Mouse (Mus musculus): ENCODE measurements at regions not wholly inside any gene's neighbourhood (a gene's known extent, or its start where the extent isn't known, plus 50 kb on each side); places are given as distances from the start of the nearest gene placed in this dataset.

DNA sequence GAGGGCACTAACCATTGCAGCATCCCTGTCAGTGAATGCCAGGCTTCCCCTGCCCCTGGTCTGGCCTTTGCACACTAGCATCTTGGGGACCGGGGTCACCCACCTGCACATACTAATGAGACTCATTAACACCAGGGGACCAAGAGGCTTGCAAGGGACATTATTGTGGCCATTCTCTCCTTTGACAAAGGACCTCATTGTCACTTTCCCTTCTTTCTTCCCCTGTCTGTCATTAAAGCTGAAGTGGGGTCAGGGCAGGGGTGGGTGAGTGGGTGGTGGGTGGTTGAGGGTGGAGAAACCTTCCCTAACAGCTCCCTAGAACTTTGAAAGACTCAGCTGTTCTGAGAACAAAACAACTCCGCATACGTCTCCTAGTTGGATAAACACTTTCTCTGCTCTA is 356.4 kb upstream of the Id2 start:
- no peak for DNase-seq (ENCODE audit: low spot score)

DNA sequence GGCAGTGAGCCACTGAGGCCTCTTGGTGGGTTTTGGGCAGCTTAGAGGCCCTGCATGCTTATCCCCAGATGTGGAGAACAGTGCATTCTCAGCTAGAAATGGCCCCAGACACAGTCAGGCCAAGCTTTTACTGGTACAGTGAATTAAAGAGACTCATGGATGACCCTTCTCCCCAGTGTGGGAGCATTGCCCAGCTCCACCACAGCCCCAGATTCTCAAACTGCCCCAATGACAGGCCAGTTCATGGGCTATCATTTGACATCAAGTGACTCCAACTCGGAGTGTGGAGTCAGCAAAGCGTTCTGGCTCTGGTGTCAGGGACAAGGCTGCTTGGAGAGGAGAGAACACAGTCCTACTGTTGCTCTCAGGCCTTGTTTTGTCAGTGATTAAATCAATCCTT is 354.2 kb upstream of the Id2 start:
- no peak for DNase-seq (ENCODE audit: low spot score)

DNA sequence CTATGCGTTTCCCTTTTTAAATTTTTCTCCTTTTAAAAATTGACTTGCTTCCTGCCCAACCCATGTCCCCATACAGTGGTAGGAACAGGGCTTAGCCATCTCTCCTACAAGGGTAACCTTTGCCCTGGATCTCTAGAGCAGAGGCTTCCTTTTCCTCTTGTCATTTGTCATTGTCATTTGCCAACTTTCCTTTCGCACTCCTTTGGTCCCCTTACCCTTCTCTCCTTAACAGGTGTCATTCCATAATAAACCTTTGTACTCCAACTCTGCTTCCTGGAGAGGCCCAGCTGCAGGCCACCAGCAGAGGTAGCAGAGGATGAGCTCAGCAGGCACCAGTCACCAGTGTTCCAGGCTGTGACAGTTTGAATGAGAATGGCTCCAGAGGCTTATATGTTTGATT is 347.4 kb upstream of the Id2 start:
- no peak for DNase-seq (ENCODE audit: low spot score)

DNA sequence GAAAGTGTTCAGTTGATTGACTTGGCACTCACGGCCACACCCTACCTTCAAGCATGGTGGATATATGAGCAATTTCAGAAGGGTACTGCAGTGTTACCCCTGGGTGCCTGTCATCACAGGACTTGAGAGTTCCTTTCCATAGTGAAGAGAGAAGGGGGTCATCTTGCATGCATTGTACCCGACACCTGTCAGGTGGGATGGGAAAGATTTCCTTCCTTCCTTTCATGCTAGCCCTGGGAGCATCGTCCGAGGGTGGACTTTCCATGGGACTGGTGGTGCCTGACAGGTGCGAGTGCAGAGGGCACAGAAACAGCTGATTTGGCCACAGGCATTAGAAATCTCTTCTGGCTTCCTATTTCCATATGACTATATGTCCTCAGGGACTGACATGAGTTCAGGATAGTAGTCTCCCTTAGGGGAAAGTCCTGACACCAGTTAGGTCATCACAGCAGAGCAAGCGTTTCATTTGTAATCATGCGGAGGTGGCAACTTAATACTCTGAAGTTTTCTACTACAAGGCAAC is 342.1 kb upstream of the Id2 start:
- no peak for DNase-seq (ENCODE audit: low spot score)

DNA sequence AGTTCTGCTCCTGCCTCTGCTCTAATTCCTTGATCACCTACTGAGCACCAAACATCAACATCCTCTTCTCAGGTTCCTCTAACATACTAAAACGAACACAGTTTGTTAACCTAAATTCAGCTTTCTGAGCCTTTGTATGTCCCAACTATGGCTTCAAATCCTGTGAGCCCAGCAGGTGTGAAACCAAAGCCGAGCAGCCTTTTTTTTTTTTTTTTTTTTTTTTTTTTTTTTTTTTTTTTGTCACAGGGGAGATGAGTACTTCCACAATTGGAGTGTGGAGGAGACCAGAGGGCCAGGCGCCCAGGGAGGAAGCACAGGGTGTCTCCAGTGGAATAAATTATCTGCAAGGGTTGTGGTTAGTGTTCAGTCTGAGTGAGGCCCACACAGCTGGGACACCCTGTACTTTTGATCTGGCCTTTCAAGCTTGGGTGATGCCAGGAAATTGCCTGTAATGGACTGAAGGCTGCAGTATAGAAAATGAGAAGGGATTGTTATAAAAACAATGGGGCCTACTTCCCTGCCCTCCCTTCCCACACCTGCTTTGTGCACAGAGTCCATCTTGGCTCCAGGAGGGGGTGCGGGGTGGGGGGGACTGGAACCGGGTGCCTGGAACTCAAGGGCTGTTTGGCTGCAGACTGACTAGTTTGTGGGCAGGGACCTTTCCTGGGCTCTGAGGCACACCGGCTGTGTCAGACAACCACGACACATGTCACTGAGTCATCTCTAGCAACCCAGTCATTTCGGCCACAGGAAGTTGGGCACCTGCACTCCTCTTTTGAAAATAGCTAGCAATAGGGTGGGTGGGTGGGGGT is 341.5 kb upstream of the Id2 start:
- DNase-seq (ENCODE audit: low spot score), result no peak

DNA sequence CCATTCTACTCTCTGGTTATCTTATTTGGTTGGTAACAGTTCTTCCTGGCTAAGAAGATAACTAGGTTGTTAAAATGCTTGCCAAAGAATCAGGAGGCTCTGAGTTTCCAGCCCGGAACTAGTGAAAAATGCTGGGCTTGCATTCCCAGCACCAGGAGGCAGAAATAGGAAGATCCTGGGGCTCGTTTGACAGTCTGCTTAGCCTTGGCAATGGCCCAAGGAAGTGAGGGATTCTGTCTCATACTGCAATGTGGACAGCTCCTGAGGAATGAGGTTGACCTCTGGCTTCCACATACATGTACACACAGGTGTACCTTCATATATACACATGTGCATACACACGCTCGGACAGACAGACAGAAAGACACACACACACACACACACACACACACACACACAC is 340.6 kb upstream of the Id2 start:
- no peak for DNase-seq (ENCODE audit: low spot score)

DNA sequence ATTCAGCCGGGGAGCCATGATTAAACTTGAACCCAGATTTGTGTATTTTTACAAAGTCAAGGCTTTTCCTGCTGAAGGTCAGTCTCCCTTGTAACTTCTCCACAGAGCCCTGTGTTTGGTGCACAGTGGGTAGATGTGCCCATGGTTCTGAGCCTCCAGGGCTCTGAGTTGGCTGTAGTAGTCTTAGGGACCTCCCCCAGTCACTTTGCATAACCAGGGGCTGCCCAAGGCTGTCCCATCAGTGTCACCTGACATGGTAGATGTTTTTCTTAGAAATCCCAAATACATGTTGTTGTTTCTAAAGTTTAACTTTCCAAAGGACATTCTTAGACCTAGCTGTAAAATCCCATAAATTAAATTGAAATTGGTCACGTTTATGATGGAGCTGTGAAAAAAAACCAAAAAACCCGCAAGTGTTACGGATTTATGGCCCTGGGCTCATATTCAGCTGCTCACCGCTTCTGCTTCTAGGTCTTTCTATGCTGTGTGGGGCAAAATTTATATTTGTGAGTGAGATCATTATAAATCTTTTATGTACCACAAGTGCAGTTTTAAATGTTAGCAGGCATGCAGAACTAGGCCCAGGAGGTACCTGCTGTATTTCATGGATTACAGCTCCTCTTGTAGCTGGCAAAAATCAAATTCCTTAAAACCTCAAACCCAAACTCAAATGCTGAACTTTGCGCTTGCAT is 339.4 kb upstream of the Id2 start:
- no peak for DNase-seq (ENCODE audit: low spot score)

DNA sequence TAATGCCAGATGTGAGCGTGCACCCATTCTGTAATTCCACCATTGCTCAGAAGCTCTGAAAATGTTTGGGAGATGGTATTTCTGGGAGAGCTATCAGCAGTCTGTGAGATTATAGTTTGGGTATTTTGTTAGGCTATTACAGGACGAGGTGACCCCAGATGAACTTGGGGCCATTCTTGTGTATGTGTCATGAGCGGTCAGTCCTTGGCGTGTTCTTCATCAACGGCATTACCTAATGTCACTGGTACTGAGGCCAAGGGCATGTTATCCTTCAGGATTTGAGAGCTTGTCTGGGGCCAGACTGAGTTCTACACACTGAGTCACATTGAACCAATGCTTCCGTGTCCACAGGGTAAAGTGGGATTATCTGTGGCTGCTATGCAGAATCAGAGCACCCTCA is 335.9 kb upstream of the Id2 start:
- DNase-seq (ENCODE audit: low spot score), result no peak

DNA sequence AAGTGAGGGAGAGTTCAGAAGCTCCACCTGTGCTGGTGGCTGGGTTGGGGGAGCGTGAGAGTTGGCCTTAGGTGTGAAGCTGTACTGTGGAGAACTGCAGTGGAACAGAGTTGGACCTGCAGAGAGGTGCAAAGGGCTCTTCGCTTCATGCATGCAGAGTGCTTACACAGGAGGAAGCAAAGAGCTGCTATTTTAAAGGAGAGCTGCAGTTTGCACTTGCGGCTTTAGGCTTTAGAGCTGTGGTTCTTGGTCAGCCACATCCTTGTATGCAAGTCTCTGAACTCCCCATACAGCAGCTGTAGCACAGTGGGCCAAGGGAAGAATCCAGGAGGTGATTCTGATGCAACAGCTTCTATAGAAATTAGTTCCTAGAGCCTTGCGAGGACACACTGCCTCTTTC is 334.0 kb upstream of the Id2 start:
- DNase-seq (ENCODE audit: low spot score), result no peak

DNA sequence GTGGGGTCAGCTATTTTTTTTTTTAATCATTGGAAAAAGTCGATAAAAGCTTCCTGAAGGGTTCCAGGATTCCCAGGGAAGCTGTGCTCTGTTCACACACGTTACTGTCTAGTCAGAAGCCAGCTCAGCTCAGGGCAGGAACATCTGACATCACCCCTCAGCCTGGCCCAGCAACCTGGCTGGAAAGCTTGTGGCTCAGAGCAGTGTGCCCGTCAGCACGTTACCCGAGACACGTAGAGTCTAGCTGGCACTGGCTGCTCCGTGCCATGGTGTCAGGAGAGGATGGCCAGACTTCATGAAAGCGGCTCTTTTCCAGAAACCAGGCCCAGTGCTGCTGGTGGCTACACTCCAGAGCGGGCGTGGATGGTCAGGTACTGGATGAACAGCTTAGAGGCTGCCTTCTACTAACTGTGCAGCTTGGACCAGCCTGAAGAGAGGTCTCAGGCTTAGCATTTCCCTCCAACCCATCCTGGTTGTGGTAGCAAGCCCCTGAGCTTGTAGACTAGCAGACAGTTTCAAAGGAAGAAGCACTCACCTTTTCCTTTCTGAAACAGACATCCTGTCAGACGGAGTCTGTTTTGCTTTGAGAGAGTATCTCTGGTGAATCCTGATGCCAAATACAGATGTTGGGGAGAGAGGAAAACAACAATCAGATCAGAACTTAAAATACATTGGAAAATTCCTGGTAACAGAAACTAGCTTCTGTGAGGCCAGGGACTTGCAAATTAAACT is 331.1 kb upstream of the Id2 start:
- no peak for DNase-seq (ENCODE audit: low spot score)

DNA sequence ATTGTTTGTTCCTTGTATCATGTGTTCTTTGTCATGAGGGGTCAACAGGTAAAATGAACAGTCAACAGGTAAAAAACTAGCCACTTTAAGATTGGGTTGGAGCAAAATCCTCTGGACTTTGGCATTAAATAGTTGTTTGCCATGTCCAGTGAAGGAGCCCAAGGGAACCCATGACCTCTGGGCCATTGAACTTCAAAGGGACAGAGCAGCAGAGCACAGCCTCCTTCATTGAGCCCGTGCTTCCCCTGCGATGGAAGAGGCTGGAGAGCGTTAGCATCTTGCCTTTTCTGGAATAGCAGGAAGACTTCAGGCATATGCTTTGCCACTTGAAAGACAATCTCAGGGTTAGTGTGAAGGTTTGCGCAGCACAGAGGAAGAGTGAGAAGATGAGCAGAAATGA is 320.4 kb upstream of the Id2 start:
- no peak for DNase-seq (ENCODE audit: low spot score)

DNA sequence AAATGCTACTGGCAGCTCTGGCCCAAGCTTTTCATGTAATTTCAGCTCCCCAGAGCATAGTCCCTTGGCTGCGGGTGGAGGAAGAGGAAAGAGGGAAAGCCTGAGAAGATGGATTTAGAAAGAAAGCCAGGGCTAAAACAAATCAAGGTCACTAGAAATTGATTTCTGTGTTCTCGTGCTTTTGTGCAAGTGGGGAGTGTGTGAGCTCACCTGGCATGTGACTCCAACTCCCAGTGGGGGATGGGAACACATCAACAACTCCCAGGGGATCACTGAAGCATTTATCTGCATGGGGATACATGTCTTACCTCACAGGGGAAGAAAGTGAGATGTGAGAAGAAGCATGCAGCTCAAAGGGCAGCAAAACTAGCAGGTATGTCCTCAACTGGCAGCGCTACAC is 319.6 kb upstream of the Id2 start:
- DNase-seq (ENCODE audit: low spot score), result no peak

DNA sequence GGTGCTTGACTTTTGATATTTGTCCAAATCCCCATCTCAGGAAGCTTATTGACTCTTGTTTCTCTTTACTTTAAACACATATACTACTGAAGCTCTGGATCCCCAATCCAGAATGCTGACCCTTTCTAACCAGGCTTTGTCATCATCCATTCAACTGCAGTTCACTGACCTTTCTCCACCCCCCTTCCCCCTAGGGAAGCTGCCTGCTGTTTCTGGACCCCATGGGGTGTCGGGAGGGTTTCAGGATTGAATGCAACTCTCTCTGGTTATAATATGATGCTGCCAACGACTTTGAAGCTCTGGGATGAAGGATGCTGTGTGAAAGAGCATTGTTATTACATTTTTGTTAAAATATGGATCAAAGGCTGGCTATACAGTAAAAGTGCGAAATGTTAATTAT is 318.7 kb upstream of the Id2 start:
- DNase-seq (ENCODE audit: low spot score), result no peak

DNA sequence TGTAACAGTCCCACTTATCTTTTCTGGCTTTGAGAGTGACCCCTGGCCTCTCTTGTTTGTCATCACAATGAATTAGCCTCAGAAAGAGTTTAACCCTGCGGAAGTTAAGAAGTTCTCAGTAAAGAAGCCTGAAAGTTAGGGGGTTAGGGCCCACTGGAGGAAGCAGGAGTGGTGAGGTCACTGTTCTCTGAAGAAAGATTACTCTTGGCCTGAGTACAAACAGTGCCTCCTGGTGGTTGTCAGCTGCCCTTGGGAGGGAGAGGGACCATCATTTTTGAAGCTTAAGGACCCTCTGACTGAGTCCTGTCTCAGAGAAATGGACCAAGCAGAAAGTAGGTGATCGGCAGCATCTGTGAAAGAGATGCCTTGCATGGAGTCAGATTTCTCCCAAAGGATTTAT is 318.3 kb upstream of the Id2 start:
- peak; percentile 28 for DNase-seq (ENCODE audit: low spot score)

DNA sequence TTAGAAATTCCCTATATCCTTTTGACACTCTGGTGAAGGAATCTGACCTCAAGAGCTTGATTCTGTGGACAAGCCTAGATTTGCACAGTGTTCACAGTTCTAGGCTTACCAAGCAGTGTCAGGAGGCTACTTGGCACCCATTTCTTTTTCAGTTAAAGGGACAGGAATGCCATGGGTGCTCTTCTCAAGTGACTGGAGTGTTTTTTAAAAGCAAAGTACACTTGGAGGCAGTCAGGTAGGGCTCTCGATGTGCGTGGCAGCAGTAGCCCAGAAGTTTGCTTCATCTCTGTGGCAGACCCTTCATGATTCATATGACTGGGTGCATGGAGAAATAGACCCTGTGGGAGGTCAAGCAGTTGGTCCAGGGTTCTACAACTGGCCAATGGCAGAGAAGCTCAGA is 310.4 kb upstream of the Id2 start:
- DNase-seq (ENCODE audit: low spot score), result no peak

DNA sequence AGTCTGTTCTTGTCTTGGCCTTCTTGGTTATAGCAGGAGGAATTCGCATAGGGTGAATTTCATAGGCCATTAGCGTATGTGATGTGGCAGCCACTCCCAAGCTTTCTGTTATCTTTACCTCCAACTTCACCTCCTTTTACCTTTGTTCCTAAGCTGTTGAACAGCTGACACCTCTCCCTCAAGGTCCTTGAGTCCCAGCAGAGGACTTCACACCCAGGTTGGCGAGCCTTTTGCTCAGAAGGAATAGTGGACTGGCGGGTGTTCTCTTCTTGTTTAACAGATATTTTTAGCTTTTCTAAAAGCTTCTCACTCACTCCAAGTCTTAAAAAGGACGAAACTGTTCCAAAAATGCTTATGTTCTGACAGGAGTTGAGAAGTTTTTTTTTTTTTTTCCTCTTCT is 303.4 kb upstream of the Id2 start:
- no peak for DNase-seq (ENCODE audit: low spot score)

DNA sequence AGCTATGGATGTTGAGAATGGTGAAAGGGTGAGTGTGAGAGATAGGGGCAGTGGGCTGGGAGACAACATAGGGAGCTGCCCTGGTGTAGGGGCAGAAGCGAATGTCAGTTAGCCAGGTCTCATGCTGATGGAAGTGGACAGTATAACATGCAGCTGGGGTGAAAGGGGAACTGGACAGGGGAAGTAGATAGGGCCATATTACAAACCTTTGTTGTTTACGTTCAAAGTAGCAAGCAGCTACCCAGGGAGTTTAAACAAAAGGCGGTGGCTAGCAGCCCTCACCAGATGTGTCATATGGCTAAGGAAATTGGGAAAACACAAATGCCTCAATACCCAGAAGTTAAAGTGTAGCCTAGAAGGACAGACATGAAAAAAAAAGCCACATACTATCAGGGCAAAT is 301.8 kb upstream of the Id2 start:
- DNase-seq (ENCODE audit: low spot score), result no peak

DNA sequence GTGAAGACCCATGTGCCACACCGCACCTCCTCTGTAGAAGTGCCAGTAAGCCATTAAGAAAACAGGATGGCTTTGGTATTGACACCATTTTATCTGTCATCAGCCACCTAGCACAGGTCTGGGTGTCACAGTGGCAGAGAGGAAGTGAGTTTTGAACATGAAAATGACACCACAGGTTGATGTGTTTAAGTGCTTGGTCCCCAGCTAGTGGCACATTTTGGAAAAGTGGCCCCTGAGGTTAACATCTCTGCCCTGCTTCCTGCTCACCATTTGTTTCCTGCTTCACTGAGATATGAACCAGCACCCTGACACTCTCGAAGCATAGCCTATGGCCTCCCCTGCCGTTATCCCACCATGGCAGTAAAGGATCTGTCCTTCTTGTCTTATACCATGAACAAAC is 297.4 kb upstream of the Id2 start:
- DNase-seq (ENCODE audit: low spot score), result no peak

DNA sequence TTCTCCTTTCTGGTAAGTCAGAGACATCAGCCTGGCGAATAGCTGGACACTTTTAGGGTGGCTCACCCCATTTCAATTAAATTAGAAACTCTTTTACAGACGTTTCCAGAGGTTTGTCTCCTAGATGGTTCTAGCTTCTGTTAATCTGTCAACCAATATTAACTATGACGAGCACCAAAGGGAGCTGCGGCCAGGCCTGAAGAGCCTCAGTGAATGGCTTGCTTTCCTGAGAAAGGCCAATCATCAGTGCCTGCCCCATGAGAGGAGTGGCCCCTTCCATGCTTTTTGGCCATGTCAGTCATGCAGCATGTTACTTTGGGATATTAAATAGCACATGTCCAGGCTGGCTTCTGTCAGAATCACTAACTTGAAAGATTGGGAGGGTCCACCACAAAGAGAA is 296.6 kb upstream of the Id2 start:
- DNase-seq (ENCODE audit: low spot score), result no peak

DNA sequence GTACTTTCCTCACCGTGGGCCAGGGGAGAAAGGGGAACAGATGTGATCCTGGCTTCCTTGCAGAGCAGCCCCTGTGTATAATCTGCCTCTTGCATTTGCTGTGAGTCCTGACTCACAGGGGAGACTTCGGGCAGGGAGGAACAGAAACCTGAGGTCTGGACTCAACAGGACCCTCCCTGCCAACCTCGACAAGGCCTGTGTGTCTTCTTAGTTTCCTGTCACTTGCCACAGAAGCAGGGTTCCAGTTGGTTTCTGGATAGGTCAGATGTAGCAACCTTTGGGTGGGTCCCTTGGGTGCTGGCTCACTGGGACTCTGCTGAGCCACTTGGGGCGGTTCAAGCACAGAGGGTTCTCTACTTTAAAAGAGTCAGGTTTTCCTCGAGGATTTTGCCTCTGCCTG is 292.3 kb upstream of the Id2 start:
- DNase-seq (ENCODE audit: low spot score), result no peak

DNA sequence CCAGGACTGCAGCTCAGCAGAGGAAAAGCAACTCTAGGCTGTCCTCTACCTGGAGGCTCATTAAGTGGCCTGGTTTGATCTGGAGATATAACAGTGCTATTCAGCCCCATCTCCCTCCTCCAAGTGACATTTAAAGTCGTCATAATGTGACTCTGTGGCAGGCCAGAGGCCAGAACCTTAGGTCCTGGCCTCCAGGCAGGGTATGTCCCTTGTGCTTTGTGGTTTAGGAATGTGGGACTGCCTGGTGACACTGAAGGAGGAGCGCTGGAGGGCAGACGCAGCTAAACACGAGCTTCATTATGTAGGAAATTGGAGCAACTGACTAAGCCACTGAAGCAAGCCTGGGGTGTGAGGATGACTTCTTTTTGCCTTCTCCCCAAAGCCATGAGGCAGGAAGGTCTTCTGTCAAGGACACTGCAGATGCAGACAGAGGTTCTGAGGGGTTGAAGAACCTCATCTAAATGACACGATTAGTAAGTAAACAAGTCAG is 290.9 kb upstream of the Id2 start:
- no peak for DNase-seq (ENCODE audit: low spot score)

DNA sequence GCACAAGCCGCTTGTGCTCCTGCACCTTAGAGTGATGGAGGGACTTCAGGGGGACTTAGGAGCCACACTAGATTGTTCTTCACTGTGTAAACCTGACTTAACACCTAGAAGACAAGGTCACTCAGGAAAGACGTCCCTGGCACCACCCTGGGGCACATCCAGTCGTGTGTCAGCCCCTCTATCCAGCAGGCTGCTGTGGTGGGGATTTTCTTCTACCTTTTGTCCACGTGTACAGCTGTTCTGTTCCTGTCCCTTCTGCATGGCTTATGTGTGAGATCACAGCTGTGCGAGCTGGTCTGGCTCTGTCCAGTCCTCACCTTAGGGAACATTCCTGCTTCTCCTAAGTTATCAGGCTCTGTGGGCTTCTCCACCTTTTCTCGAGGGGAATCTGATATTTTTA is 286.0 kb upstream of the Id2 start:
- DNase-seq (ENCODE audit: low spot score), result no peak

DNA sequence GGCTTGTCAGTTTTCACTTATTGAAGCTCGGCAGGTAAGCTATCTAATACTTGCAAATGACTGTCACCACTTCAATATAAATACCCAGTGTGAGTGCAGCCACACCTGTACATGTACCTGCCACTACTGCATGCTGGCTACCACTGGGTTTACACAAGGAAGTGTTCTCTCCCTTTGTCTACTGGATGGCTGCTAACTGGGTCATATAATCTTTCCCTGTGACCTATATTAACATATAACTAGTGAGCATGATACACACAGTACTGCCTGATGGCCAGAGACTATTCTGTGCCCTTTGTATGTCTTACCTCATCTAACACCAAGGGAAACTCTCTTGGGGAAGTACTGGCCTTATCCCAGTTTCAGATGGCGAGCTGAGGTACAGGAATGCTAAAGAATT is 285.5 kb upstream of the Id2 start:
- no peak for DNase-seq (ENCODE audit: low spot score)
